Mouse (Mus musculus) bone marrow macrophage, adult 2 months (primary cell): ENCODE data around the gene Crat.

Experiments used
- CTCF ChIP-seq: IDR thresholded peaks from 2 replicates; pipeline ENCODE4 v1.5.1; 2012; ENCODE audit warnings: low read depth, mild to moderate bottlenecking, low read length, moderate library complexity
- POLR2A ChIP-seq: IDR thresholded peaks from 2 replicates; pipeline ENCODE4 v1.6.1; 2012; ENCODE audit warnings: mild to moderate bottlenecking, low read depth, low read length, borderline replicate concordance

DNA sequence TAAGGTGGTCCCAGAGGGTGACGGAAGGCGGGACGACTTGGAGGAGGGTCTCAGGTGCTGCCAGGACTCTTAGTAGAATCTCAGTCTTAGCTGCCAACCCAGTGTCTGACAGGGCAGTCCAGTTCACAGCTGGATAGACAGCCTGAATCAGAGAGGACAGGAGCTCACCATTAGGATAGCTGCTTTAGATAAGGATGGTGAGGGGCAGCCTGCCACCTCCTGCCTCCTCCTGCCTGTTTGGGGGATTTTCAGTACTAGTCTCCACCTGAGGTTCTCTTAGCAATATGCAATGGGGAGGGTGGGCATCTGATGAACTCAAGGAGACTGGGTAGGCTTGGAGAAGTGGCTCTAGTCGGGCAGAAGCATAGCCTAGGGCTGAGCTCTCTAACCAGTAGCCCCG lies 932 bp downstream of the Crat start:
- TF ChIP-seq POLR2A: no peak
- no peak for TF ChIP-seq CTCF
